Mouse (Mus musculus) gonadal fat pad, adult 2 months (tissue): ENCODE data around the gene Gm4881. TPM values are rescaled to one million over a fixed set of nuclear protein-coding genes. Genes with fewer than 3 reads are reported as not detected.
"Not testable (repeated sequence)": the region's sequence is repeated elsewhere in the genome, so short reads cannot be mapped to it uniquely, and the experiment has no call there.

Experiments
- DNase-seq: peaks from one replicate; pipeline ENCODE4 v3.0.0-alpha.2; 2012; ENCODE audit warnings: low read depth
- polyA plus RNA-seq: library from polyadenylated mRNA; depleted of rRNA; stranded (reverse); fragments of >200 nt; gene quantifications from 2 replicates; pipeline ENCODE4 v1.2.3, GENCODE M21; 2012; rRNA removed

Gm4881 gene
- polyA plus RNA-seq, 1 experiment, result not detected

DNA sequence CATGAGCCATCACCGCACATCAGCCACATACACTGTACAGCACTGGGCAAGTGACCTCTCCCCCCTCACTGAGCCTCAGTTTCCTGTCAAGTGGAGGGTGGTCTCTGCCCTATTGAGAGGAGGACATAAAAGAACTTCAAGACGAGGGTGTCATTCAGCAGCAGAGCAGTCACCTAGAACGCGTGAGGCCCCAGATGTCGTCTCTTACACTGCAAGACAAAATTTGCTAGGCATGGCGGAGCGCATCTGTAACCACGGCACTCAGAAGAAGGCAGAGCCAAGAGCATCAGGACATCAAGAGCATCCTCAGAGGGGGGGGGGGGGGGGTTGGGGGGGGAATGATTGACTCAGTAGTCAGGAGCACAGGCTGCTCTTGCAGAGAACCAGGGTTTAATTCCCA lies 48.0 kb downstream of the Gm4881 start:
- DNase-seq, result no peak

DNA sequence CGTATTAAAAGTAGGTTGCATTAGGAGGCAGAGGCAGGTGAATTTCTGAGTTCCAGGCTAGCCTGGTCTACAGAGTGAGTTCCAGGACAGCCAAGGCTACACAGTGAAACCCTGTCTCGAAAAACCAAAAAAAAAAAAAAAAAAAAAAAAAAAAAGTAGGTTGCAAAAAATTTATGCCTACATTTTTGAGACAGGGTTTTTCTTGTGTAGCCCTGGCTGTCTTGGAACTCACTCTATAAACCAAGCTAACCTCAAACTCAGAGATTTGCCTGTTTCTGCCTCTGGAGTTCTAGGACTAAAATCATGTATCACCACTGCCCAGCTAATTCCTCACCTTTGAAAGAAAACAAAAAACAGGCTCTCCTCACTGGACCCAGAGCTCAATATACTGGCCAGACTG lies 48.5 kb downstream of the Gm4881 start:
- not testable (repeated sequence) for DNase-seq

DNA sequence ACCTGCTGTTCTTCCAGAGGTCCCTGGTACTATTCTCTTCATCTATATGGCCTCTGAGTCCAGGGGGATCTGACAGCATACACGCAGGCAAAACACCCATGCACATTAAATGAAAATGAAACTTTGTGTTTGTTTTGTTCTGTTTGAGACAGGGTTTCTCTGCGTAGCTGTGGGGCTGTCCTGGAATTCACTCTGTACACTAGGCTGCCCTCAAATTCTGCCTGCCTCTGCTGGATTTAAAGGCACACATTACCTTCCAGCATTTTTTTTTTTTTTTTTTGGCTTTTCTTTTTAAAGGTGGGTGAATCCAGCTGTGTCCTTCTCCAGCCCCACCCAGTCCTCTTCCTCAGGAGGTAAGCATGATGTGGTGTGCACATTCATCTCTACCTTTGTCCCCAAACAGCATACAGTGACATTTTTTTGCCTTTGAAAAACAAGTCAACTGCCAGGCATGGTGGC lies 52.1 kb downstream of the Gm4881 start:
- DNase-seq, result no peak

DNA sequence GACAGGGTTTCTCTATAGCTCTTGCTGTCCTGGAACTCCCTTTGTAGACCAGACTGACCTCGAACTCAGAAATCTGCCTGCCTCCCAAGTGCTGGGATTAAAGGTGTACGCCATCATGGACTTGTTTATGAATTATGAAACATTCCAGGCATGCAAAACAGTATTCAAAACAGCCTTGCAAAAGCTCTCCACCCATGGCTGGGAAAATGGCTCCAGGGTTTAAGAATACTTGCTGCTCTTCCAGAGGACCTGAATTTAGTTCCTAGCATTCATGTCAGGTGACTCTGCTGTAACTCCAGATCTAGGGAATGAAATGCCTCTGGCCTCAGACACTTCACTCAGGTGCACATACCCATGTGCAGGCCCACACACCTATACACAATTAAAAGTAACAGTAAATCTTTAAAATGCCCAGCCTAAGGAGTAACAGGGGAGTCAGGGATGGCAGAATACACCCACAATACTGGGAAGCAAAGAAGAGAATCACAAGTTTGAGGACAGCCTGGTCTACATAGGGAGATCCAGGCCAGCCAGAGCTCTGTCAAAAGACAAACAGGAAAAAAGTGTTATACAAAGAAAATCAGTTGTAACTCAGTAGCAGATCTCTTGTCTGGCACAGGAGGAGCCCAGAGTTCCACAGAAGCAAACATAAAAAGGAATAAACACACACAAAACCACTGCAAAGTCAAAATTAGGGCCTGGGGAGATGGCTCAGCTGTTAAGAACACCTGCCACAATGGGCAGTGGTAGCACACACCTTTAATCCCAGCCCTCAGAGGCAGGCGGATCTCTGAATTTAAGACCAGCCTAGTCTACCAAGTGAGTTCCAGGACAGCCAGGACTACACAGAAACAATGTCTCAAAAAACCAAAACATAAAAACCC lies 52.8 kb downstream of the Gm4881 start:
- no peak for DNase-seq

DNA sequence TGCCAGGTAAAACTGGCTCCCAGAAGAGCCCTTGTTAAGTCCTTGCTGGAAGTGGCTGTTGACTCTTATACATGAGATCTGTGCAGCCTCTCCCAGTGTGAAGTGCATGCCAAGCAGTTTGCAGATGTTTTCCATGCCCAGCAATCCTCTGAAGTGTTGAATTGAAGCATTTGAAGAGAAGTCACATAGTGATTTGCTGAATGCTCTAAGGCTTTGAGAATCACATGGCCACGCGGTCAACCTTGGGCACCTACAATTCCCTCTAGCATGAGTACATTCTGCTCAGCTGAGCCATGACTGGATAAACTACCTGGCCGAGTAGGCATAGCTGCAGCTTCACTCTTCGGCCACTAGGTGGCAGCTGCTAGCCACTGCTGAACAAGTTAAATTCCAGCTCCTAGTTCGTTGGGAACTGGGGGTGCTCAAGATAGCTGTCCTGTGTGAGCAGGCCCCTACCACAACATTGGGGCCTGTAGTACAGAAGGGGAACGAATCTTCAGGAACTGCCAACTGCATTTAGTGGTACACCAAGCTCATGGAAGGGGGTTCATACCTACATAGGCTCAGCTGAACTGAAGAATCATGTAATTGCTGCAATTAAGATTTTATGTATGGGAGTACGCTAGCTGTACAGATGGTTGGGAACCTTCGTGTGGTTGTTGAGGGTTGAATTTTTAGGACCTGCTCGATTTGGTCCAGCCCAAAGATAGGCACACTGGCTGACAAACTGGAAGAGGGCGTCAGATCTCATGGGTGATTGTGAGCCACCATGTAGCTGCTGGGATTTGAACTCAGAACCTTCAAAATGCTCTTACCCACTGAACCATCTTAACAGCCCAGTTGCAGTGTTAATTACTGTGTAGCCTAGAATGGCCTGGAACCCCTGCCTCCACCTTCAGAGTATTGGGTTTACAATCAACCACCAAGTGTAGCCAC lies 53.7 kb downstream of the Gm4881 start:
- DNase-seq, result no peak

DNA sequence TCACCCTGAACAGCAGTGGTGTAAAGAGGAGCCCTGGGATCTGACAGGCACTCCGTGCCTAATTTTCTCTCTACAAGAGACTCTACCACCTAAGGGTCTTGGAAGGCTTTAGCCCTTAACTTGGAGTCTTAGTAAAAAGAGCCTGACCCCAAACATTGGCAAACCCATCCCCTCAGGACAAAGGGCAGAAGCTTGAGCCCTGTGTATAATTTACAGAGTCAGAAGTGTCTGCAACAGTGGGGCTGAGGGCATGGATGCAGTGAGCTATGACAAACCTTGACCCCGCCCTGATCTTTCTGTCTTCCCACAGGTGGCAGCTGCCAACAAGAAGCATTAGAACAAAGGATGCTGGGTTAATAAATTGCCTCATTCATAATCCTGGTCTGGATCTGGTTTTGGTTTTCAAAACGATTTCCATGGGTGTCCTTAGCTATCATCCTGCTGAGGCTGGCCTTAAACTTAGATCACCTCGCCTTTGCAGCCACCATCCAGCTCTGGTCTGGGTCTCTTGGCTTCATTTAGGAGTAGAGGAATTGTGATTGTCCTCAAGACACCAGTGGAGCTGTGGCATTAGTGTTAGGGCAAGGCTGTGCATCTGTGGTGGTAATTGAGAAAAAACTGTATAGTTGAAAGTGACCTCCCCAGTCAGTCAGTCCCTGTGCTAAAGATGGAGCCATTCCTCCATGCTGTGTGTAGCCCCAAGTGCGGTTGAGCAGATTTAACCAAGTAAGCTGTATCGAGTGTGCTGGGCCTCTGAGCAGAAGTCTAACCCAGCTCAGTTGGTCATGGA lies 54.7 kb downstream of the Gm4881 start:
- DNase-seq, result no peak

DNA sequence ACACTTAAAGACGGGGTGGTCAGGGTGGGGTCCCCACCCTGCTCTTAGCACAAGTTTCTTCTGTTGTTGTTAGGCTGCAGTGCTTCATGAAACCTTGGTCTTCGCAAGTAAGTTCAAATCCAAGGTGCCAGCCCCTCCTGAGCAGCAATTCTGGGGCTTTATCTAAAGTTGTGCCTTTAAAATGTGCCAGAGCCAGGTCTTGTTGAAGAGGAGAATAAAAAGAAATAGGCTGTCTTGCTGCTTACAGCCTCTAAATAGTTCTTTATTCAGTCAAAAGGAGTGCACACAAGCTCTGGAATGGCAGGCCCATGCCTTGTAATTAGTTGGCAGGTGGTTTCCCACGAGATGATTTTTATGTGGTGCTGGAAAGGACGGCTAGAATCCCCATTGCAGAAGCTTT lies 57.2 kb downstream of the Gm4881 start:
- no peak for DNase-seq

DNA sequence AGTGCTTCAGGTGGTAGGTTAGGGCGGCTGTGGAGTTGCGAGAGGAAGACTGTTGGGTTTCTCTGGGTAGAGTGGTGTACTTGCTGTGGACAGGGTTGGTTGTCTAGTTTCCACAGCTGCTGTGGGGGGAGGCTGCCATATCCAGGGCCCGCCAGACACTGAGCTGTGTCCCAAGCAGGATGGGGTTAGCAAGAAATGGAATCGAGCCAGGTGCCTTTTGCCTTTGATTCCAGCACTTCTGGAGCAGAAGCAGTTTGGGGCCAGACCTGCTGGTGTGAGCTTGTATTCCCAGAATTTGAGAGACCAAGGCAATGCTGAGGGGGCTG lies 58.0 kb downstream of the Gm4881 start:
- DNase-seq, result no peak

DNA sequence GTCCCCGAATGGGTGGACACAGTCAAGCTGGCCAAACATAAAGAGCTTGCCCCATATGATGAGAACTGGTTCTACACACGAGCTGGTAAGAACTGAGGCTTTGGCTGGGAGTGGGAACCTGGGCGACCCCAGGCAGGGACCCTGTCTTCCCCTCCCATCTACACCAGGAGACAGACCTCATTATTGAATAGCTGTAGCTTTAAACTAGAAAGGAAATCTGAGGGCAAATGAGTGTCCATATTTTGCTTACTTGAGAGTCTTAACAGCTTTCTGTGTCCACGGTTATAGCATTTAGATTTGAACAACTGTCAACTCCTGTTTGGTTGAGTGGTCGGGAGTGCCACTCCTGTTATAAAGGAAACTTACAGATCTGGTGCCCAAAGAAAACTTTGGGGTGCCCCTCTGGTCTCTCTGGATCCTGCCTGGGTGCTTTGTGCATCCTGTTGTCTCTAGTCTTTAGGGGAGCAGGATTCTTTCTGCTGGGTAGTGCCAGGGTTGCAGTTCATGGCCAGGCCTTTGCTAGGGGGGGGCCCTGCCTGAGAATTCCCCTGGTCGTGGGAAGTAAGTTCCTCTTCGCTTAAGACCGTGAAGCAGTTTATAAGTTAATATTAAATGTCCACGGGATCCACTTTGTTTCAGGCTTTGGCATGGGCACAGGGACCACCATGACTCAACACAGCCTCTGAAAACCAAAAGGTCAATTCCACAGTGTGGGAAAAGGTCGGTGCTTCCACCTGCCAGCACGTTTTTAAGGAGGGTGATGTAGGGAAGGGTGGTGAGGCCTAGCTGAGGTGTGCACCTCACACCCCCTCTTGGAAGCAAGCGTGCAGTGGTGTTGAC lies 58.6 kb downstream of the Gm4881 start:
- no peak for DNase-seq

DNA sequence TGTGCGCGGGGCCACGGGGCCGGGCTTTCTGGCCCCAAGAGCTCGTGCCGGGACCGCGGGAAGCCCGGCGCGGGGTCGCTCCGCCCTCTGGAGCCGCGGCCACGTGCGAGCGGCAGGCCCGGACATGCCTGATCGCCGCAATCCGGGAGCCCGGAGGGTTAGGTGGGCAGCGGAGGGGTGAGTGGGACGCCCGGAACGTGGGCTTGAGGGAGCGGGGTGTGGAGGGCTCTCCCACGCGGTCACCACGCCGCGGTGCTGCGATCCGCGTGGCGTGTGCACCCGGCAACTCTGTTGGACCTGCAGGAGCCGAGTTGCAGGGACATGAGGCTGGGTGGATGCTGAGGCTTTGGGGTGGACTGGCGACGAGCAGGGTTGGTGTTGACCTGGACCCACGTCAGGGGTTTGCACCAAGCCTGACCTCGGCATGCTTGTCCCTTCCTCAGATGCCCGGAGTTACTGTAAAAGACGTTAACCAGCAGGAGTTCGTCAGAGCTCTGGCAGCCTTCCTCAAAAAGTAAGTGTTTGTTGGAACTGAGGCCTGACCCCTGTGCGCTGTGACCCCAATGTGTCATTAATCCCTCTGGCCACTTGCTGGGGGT lies 59.5 kb downstream of the Gm4881 start:
- DNase-seq, result no peak

DNA sequence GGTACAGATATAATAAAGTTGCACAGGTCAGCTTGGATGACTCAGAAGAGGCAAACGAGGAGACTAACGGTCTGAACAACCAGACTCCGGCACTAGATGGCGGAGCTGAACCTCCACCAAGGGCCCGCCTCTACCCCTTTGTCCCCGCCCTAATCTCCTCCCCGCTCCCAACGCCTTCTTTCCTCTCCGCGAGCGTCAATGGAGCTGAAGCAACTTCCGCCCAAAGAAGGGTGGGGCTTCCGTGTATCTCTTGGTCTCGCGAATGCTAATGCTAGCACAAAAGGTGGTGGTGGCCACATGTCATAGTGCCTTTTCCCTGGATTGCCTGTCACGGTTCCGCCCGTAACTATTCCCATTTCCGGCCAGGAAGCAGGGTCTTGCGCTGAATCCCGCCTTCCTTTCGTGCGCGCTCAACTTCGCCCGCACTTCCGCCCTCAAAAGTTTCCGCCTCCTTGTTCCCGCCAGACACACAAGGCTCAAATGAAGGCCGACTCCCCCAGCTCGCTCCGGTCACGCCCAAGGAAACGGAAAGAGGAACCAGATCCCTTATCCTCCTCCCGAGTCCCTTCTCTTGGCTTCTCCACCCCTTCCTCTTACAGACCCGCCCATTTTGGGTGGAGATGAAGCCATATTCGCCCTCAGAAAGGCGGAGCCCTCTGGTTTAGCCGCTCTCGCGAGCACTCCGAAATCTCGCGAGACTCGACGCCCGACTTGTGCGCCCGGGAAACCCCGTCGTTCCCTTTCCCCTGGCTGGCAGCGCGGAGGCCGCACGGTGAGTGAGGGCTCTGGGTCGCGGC lies 60.2 kb downstream of the Gm4881 start, which contains the start of gene Rps19:
Gene Rps19 (plus strand): TSS at position 476 of the 797 bp plus-strand sequence.
- DNase-seq, result peak; percentile 98

DNA sequence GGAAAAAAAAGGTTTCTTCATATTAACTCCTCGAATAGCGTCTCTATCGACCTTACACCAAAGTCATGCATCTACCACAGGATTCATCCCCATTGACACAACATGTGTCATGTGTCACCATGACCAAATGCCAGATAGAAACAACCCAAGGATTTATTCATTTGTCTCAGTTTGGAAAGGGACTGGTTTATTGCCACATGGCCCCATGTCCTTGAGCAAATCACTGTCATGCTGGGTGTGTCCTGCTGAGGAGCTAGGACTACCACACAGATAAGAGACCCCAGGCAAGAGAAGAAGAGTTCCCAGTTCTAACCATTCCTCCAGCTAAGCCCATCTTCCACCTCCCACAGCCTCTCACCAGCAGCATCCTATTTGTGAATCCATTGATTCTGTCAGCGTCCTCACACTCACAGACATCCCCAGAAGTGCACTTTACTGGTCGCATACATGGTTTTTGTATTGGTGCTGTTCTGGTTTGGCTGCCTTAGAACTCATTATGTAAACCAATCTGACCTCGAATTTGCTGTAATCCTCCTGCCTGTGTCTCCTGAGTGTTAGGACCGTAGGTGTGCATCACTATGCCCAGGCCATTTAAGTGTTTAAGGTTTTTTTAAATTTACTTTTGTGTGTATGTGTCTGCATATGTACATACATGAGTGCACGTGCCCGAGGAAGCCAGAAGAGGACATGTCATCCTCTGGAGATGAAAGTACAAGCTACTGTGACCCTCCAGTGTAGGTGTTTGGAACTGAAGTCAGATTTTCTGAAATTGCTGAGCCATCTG lies 61.7 kb downstream of the Gm4881 start:
- no peak for DNase-seq

DNA sequence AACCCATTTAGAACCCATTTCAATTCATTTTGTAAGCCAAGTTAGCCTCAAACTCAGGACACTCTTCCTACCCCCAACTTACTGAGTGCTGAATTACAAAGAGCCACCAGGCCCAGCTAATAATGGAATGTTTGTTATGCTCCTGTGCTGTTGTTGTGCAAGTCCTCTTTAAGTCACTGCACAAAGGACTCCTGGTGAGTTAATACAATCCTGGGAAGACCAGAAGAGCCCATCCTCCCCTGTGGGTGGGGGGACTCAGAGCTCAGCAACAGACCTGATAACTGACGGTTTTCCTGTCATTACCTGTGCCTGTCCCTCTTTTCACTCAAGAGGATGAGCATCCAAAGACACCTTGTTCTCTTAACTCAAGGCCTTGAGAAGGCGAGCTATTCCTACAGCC lies 64.7 kb downstream of the Gm4881 start:
- DNase-seq, result no peak

DNA sequence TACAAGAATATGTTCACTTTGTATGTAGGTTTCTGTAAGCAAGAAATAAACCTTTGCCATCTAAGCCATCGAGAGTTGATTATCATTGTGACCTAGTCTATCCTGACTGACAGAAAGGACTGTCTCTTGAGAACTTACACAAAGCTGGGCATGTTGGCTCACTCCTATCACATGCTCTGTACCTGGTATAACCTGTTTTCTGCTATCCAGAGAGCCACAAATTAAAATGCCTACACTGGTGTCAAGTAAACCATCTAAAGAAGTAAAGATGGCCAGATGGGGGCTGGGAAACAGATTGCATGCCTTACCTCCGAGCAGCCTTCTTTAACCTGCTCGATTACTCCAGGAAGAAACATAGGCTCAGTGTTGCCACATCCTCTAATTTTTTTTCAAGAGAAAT lies 66.7 kb downstream of the Gm4881 start:
- peak; percentile 49 for DNase-seq

Other genes starting within 250 kb of the Gm4881 start
- gene BC049730, start 235.3 kb downstream of the Gm4881 start, polyA plus RNA-seq, result 0.18 TPM in 1 of 2 replicates, not detected in the other
- gene Gm4763, start 217.6 kb downstream of the Gm4881 start, polyA plus RNA-seq, result 0.25 TPM in 1 of 2 replicates, not detected in the other
- 1.1 and 3.3 TPM in 2 replicates for gene Cd177, start 184.2 kb downstream of the Gm4881 start, polyA plus RNA-seq
- gene Ceacam10, start 167.3 kb downstream of the Gm4881 start, polyA plus RNA-seq, result 533 and 579 TPM in 2 replicates
- gene Gm9844, start 82.3 kb downstream of the Gm4881 start, polyA plus RNA-seq, result 2.1 and 2.2 TPM in 2 replicates
- gene Lypd4, start 74.6 kb downstream of the Gm4881 start, polyA plus RNA-seq, result 1.4 and 2.8 TPM in 2 replicates
- 0.38 and 0.39 TPM in 2 replicates for gene Dmrtc2, start 74.4 kb downstream of the Gm4881 start, polyA plus RNA-seq
- gene Rps19, start 60.1 kb downstream of the Gm4881 start, polyA plus RNA-seq, result 468 and 584 TPM in 2 replicates
- 2.5 and 4.3 TPM in 2 replicates for gene Cd79a, start 47.1 kb downstream of the Gm4881 start, polyA plus RNA-seq
- 139 and 146 TPM in 2 replicates for gene Arhgef1, start 41.6 kb downstream of the Gm4881 start, polyA plus RNA-seq
- 741 and 777 TPM in 2 replicates for gene Rabac1, start 28.3 kb upstream of the Gm4881 start, polyA plus RNA-seq
- gene Atp1a3, start 61.5 kb upstream of the Gm4881 start, polyA plus RNA-seq, result 3.0 TPM in 2 replicates
- 15.1 and 15.7 TPM in 2 replicates for gene Grik5, start 127.9 kb upstream of the Gm4881 start, polyA plus RNA-seq
- 15.9 and 21.7 TPM in 2 replicates for gene Zfp574, start 128.1 kb upstream of the Gm4881 start, polyA plus RNA-seq
- 1.1 and 1.2 TPM in 2 replicates for gene Pou2f2, start 235.2 kb upstream of the Gm4881 start, polyA plus RNA-seq